Mouse (Mus musculus) forebrain, embryonic 15.5 days (tissue): ENCODE measurements around the gene Stpg1. TPM values are rescaled to one million over a fixed set of nuclear protein-coding genes. Genes with fewer than 3 reads are reported as not detected.
A peak's percentile ranks its signal among the peaks of the same experiment; 100 is the strongest.

Experiments used
- ATAC-seq: fragments of 200-750 bp; cut with Nextera tagmentation; replicated peaks from 2 replicates; pipeline ENCODE4 v1.8.0; 2017; ENCODE audit warnings: mild to moderate bottlenecking, moderate TSS enrichment, moderate library complexity
- H3K27ac ChIP-seq: fragments of 300-500 bp; sonication (generic); replicated peaks from 2 replicates; pipeline ENCODE4 v1.5.1; 2015; ENCODE audit warnings: mild to moderate bottlenecking, inconsistent platforms
- H3K27me3 ChIP-seq: fragments of 300-500 bp; sonication (generic); 2 replicates; pipeline ENCODE4 v1.6.1; 2015; ENCODE audit warnings: inconsistent platforms
- H3K36me3 ChIP-seq: fragments of 300-500 bp; sonication (generic); 2 replicates; pipeline ENCODE4 v1.6.1; 2015; ENCODE audit warnings: mild to moderate bottlenecking, inconsistent platforms
- H3K4me1 ChIP-seq: fragments of 300-500 bp; sonication (generic); 2 replicates; pipeline ENCODE4 v1.6.1; 2015; ENCODE audit warnings: inconsistent platforms
- H3K4me2 ChIP-seq: fragments of 300-500 bp; sonication (generic); replicated peaks from 2 replicates; pipeline ENCODE4 v1.6.1; 2015; ENCODE audit warnings: mild to moderate bottlenecking, inconsistent platforms
- H3K4me3 ChIP-seq: fragments of 300-500 bp; sonication (generic); 2 replicates; pipeline ENCODE4 v1.5.1; 2015; ENCODE audit warnings: mild to moderate bottlenecking, inconsistent platforms
- H3K9ac ChIP-seq: fragments of 300-500 bp; sonication (generic); replicated peaks from 2 replicates; pipeline ENCODE4 v1.6.1; 2015; ENCODE audit warnings: mild to moderate bottlenecking, inconsistent platforms
- H3K9me3 ChIP-seq: fragments of 300-500 bp; sonication (generic); 2 replicates; pipeline ENCODE4 v1.6.1; 2016; ENCODE audit warnings: inconsistent platforms
- WGBS: fragments of 180-500 bp; shearing (Covaris S2); methylation state at CpG from one replicate; pipeline ENCODE4 v1.1.7; 2015; ENCODE audit warnings: mixed read lengths; 5-methylcytosine and 5-hydroxymethylcytosine counted together
- polyA plus RNA-seq: library from polyadenylated mRNA; unstranded; fragments of >200 nt; fragmentation: Nextera tagmentation; extraction: Ambion mirVana; gene quantifications from 2 replicates; pipeline ENCODE4 v1.2.1, GENCODE M21; 2015

The Stpg1 gene
- polyA plus RNA-seq, 1 experiment from 2014 or later, result 0.18 TPM

DNA sequence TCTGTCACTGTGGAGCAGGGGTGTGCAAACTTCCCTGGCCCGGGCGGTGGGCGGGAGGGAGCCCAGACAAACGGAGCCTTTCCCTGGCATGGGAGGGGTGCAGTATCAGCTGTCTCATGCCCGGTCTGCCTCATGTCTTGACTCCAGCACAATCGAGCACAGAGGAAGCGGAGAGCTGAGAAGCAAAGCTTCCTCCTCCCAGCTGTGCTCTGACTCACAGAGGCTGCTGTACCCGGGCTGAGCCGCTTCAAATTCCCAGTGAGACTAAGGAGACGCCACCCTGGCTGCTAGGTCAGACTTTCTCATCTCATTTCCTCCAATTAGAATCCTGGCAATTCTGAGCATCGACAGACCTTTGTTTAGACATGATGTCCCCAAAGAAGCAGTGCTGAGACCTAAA, 72.5 kb downstream of the Stpg1 start:
- no peaks in the 10 kb centered on the region for H3K9me3 ChIP-seq
- H3K4me2 ChIP-seq, result no peak overlapping the region
- WGBS, result 44% methylated on average over 11 of the region's 11 CpGs
- H3K9ac ChIP-seq, result no peak overlapping the region
- no peaks in the 10 kb centered on the region for H3K36me3 ChIP-seq
- H3K27ac ChIP-seq, result no peak overlapping the region
- H3K4me3 ChIP-seq, result no peak overlapping the region
- peaks cover 34% of the 10 kb centered on the region for H3K4me1 ChIP-seq
- peaks cover 9% of the 10 kb centered on the region for H3K27me3 ChIP-seq
- ATAC-seq, result no peak

DNA sequence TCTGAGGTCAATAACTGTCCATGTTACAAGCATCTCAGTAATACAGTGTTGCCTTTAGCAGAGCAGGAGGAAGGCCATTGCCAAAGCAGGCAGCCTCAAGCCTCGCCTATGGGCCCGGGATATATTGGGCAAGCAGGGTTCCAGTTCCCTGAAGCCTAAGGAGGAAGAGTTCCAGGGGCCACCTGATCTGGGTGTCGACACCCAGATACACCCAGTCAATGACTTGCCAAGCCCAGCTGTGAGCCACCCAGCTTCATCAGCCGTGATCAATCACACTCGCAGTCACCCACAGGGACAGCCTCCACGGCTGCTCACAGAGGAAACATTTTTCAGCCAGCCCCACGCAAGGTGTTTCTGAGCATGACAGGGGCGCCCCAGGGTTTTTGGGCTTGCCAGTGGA, 72.9 kb downstream of the Stpg1 start:
- H3K9ac ChIP-seq, result no peak overlapping the region

DNA sequence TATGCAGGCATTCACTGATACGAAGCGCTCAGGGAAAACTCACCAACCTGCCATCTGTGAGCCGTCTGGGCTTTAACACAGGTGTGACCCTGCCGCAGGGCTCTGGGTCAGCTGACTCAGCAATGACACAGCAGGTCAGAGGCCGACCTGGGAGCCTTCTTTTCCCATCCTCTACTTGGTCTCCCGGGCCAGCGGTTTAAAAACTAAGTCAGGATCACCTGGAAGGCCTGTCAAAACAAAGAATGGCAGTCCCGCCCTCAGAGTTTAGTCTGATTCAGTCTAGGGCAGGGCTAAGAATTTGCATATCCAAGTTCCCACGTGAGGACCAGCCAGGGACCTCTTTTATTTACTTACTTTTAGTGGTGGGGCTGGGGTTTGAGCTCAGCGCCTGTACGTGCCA, 74.6 kb downstream of the Stpg1 start:
- H3K9me3 ChIP-seq, result no peaks in the 10 kb centered on the region
- H3K36me3 ChIP-seq, result no peaks in the 10 kb centered on the region
- WGBS, result 10% methylated on average over 11 of the region's 11 CpGs
- H3K9ac ChIP-seq, result no peak overlapping the region
- ATAC-seq, result no peak
- H3K4me3 ChIP-seq, result no peak overlapping the region
- no peak overlapping the region; the same call in 1 of the 2 replicates for H3K4me2 ChIP-seq
- H3K4me1 ChIP-seq, result peaks cover 49% of the 10 kb centered on the region
- H3K27ac ChIP-seq, result no peak overlapping the region
- H3K27me3 ChIP-seq, result peaks cover 14% of the 10 kb centered on the region

More for the DNA sequence above, 72.9 kb downstream of the Stpg1 start:
- no peaks in the 10 kb centered on the region for H3K36me3 ChIP-seq
- no peak for ATAC-seq
- no peak overlapping the region for H3K4me2 ChIP-seq
- peaks cover 14% of the 10 kb centered on the region for H3K27me3 ChIP-seq
- H3K4me1 ChIP-seq, result peaks cover 34% of the 10 kb centered on the region
- no peaks in the 10 kb centered on the region for H3K9me3 ChIP-seq
- 79% methylated on average over 8 of the region's 8 CpGs for WGBS
- H3K4me3 ChIP-seq, result no peak overlapping the region
- no peak overlapping the region for H3K27ac ChIP-seq

DNA sequence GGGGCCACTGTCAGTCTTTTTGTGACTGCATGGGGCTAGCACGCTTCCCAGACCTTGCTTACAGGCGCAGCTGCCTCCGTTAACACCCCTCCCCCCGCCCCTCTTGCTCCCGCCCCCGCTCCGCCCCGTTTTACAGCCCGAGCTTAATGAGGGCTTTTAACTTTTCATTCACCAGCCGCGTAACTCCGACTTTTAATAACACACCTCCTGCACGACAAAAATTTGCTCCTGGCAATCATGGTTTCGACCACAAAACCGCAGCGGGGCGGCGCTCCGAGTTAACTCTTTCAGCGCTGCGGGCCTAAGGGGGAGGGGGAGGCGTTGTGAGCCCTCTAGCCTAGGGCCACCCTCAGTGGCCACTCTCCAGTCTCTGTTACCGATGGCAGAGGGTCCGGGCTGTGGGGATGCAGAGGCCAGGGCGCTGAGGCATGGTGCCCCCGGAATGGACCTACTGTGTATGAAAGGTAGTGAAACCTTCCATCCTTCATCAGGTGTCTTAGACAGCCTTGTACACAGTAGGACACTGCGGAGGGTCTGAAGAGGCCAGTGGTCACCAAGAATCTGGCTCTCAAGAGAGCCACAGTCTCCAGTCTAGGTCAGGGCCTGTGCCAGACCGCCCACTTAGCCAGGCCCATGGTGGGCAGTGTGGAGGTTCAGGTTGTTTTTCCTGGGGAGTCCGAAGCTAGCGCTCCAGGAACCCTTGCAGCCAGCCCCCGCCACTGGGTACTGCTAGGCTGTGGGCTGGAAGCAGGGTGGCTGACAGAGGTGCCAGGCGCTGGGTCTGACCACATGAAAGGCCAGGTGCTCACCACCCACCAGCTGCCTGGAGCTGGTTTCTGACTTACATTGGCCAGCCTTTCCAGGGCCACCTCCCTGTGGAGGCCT, 75.8 kb downstream of the Stpg1 start:
- Histone ChIP-seq H3K4me3 (peak overlapping the region; percentile 30), H3K4me2 (peak overlapping the region; percentile 45), H3K36me3 (no peaks in the 10 kb centered on the region), H3K4me1 (peaks cover 45% of the 10 kb centered on the region), H3K27me3 (peaks cover 14% of the 10 kb centered on the region), H3K27ac (no peak overlapping the region), H3K9ac (0 out of 2 replicates have a peak overlapping the region, but pooled peaks have one; percentile 2), H3K9me3 (no peaks in the 10 kb centered on the region)
- peak; percentile 58 for ATAC-seq
- WGBS, result 11% methylated on average over 32 of the region's 32 CpGs

DNA sequence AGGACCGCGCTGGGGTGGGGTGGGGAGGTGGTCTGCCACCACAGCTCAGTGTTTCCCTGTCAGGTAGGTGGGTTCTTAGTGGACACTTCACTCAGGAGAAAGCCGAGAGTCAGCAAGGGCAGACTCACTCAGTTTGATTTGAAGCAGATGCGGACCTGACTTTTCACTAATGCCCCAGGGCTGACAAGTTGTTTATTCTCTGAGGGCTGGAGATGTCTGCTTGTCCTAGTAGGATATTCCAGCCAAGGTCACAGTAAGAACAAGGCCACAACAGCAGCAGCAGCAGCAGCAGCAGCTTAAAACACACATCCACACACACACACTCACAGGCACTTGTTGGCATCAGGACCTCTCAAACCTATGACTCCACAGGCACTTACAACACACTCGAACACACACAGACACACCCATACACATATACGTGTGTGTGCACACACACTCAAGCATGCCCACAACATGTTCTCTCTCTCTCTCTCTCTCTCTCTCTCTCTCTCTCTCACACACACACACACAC, 76.5 kb downstream of the Stpg1 start:
- Histone ChIP-seq H3K9me3 (no peaks in the 10 kb centered on the region), H3K4me3 (no peak overlapping the region), H3K4me2 (no peak overlapping the region), H3K9ac (no peak overlapping the region), H3K36me3 (no peaks in the 10 kb centered on the region), H3K4me1 (peaks cover 41% of the 10 kb centered on the region), H3K27ac (no peak overlapping the region), H3K27me3 (peaks cover 14% of the 10 kb centered on the region)
- 0 out of 2 replicates have a peak, but pooled peaks have one; percentile 9 for ATAC-seq
- WGBS, result 52% methylated on average over 6 of the region's 6 CpGs

DNA sequence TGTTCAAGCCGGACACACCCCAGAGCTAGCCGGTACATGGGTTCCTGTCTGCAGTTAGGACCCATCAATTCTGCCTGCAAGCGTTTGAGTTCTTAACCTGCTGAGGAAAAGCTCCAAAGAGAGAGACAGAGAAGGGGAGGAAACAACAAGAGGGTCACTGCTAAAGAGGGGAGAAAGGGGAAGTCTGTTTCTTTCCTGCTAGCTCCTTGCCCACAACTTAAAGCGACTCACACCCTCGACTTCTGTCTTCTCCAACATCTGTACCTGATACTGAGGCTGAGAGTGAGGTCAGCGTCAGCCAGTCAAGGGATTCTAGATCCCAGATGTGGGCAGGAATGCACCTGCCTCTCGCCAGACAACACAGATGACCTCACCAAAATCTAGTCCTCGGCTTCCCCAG, 77.7 kb downstream of the Stpg1 start:
- peaks cover 14% of the 10 kb centered on the region for H3K27me3 ChIP-seq
- H3K4me3 ChIP-seq, result no peak overlapping the region
- H3K4me2 ChIP-seq, result no peak overlapping the region

DNA sequence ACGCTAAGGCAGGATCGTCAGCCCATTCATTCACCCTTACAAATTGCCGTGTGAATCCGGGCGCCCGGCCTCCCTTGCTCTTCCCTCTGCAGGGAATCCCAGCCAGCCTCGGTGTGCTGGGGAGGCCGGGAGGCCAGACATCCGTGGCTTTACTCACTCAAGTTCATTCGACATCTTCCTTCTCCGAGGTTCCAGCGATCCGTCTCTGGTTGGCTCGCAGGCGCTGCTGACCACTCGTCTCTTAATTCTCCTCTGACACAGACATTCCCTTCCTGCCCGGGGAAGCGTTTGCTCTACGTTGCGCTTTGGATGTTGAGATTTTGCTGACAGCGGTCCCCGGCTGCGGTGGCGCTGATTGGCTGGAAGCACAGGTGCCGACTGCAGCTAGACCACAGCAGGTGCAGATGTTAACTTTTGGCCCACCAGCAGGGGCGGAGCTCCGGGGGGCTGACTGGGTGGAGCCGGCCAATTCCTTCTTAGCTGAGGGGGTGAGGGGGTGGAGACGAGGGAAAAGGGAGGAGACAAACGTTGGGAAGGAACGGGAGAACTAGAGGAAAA, 78.7 kb downstream of the Stpg1 start, which contains the start of gene Grhl3:
Grhl3 (minus strand) TSS at position 380 of the 558 bp plus-strand sequence.
- Histone ChIP-seq H3K9ac (peak within 1 kb of the TSS; percentile 32), H3K4me1 (peaks cover 34% of the 10 kb centered on the region), H3K27me3 (peaks cover 14% of the 10 kb centered on the region), H3K4me3 (peak within 1 kb of the TSS; percentile 30), H3K9me3 (no peaks in the 10 kb centered on the region), H3K4me2 (peak within 1 kb of the TSS; percentile 50), H3K36me3 (no peaks in the 10 kb centered on the region), H3K27ac (no peak within 1 kb of the TSS)
- no peak for ATAC-seq
- under 1% methylated on average over 31 of the region's 31 CpGs for WGBS

More for the DNA sequence above, 77.7 kb downstream of the Stpg1 start:
- 39% methylated on average over 8 of the region's 8 CpGs for WGBS
- Histone ChIP-seq H3K9ac (no peak overlapping the region), H3K9me3 (no peaks in the 10 kb centered on the region), H3K27ac (no peak overlapping the region), H3K4me1 (peaks cover 40% of the 10 kb centered on the region), H3K36me3 (no peaks in the 10 kb centered on the region)
- ATAC-seq, result no peak

DNA sequence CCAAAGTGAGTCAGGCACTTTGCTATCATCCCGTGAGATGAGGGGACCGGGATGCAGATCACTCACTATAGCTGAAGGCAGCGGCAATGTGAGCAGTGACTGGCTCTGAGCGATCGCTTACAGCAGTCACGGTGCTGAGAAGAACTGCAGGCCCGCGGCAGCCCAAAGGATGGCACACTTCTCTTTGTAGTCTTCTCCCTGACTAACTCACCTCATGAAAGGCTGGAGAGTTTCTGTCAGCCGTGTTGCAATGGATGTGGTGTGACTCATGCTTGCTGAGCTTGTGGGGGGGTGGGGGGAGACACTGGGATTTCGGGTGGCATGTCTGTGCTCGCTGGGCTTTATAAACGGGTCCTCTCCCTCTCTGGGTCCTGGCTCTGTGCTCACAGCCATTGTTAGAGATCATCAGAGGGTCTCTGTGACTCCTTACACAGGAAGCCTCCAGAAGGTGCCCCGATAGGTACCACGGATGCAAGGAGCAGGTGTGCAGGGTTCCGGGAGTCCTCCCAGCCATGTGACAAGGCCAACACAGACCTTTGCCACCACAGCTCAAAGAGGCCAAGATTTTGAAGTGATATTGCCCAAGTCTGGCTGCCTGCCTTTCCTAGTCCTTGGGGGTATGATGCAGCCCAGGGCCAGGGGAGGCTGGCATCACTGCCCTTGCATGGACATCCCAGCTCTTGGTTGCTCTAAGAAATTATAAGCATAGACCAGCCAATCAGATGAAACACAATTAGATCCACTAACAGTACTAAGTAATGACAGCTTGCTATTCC, 81.0 kb downstream of the Stpg1 start:
- Histone ChIP-seq H3K9ac (no peak overlapping the region), H3K27ac (no peak overlapping the region), H3K4me1 (peaks cover 19% of the 10 kb centered on the region), H3K9me3 (no peaks in the 10 kb centered on the region), H3K36me3 (no peaks in the 10 kb centered on the region), H3K27me3 (peaks cover 11% of the 10 kb centered on the region), H3K4me2 (no peak overlapping the region), H3K4me3 (no peak overlapping the region)
- 60% methylated on average over 15 of the region's 15 CpGs for WGBS
- ATAC-seq, result no peak

DNA sequence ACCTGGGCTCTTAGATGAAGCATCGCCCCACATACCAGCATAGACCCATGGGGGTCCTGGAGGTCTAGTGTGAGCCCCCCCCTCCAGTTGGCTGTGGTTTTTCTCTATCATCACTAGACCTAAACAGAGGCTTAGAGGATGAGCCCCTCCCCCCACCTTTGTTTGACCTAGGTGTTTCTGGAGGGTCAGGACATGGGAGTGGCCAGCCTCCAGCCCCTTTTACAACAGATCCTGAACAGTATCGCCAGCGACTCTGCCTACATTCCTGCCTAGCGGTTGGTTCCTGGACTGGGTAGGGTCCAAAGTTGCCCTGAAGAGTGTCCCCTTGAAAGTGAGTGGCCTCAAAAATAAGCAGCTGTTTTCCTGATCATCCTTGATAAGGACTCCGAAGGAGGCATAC, 83.9 kb downstream of the Stpg1 start:
- Histone ChIP-seq H3K4me3 (no peak overlapping the region), H3K4me1 (peaks cover 6% of the 10 kb centered on the region), H3K4me2 (no peak overlapping the region), H3K36me3 (no peaks in the 10 kb centered on the region), H3K27me3 (no peaks in the 10 kb centered on the region), H3K9ac (no peak overlapping the region), H3K27ac (no peak overlapping the region), H3K9me3 (no peaks in the 10 kb centered on the region)
- WGBS, result 87% methylated on average over 5 of the region's 5 CpGs
- ATAC-seq, result no peak

DNA sequence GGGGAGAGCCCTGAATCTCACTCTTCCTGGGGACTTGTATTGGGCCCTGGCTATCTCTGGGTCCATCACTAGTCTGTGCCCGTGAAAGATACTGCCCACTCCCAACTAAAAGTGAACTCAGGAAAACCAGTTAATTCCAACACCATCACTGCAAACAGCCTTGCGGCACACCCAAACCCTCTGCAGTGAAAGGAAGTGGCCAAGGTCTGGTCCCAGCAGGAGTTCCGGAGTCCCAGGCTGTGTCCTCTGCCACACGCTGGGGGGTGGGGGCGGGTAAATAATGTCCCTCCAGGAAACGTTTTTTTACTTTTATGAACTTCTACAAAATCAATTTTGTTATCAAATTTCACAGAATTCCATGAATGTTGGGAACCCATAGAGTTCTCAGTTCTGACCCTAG, 85.1 kb downstream of the Stpg1 start:
- no peaks in the 10 kb centered on the region for H3K4me1 ChIP-seq
- H3K9me3 ChIP-seq, result no peaks in the 10 kb centered on the region
- H3K27ac ChIP-seq, result no peak overlapping the region
- no peak overlapping the region for H3K4me2 ChIP-seq
- H3K27me3 ChIP-seq, result no peaks in the 10 kb centered on the region
- no peaks in the 10 kb centered on the region for H3K36me3 ChIP-seq
- ATAC-seq, result no peak
- no peak overlapping the region for H3K4me3 ChIP-seq
- no peak overlapping the region for H3K9ac ChIP-seq
- WGBS, result 70% methylated on average over 6 of the region's 6 CpGs

DNA sequence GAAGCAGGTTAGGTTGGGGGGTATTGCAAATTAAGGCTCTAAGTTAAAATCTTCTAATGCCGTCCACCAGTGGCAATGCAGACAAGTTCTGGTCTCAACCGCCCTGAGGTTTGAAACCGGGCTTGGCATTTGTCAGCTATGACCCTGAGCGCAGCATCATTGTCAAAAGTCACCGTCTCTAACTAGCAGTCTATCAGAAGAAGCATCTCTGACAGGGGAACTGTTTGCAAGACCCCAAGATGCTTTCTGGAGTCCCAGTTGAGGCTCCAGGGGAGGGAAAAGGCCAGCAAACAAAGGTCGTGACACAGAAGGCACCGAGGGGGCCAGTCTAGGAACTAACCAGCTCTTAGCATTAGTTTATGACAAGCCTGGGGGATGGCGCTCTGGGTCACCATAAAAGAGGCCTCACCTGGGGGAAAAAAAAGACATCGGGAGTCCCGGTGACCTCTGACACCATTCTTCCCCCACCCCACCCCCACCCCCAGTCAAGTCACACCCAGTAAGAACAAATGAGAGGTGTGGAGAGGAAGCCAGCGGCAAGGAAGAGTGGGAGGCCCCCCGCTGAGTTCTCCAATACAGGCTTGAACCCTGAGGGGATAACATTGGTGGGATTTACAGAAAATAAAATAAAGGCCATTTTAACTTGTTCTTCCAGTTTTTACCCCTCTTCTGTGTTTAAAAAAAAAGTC, 86.8 kb downstream of the Stpg1 start:
- H3K9me3 ChIP-seq, result no peaks in the 10 kb centered on the region
- H3K9ac ChIP-seq, result no peak overlapping the region
- ATAC-seq, result no peak
- H3K4me3 ChIP-seq, result no peak overlapping the region
- H3K4me1 ChIP-seq, result no peaks in the 10 kb centered on the region
- H3K27ac ChIP-seq, result no peak overlapping the region
- H3K27me3 ChIP-seq, result no peaks in the 10 kb centered on the region
- no peak overlapping the region for H3K4me2 ChIP-seq
- 31% methylated on average over 12 of the region's 12 CpGs for WGBS
- no peaks in the 10 kb centered on the region for H3K36me3 ChIP-seq
